Mouse (Mus musculus): ENCODE results near the gene Akap7.

GRCm38 (mm10) chr10:25331321-25332049 lies 23.8 kb upstream of the Akap7 start:
- TF ChIP-seq CTCF (IDR thresholded peaks at IDR 0.05; ENCODE audit: control insufficient read depth, insufficient read depth, insufficient replicate concordance, low read depth, low read length) (no peak), POLR2A (IDR thresholded peaks at IDR 0.05; ENCODE audit: control insufficient read depth, low read depth, low read length) (no peak)

All from testis, adult 2 months (tissue).